Mouse (Mus musculus): ENCODE results near the gene B830017H08Rik. TPM values are rescaled to one million over a fixed set of nuclear protein-coding genes. Genes with fewer than 3 reads are reported as not detected.

B830017H08Rik gene
- not detected for total RNA-seq (2021)
- polyA plus RNA-seq (2012; rRNA removed): not detected in 2 replicates
- long read RNA-seq: 0 reads

- DNase-seq: no peak
These were observed at the start of gene B830017H08Rik for GRCm38 (mm10) chr16:17832821-17833220. Gene B830017H08Rik, plus strand, starts transcription at chr16:17833121.

- DNase-seq: no peak
These were observed 47.6 kb upstream of the B830017H08Rik start for GRCm38 (mm10) chr16:17785337-17785736.

- DNase-seq: no peak
These were observed 40.2 kb upstream of the B830017H08Rik start for GRCm38 (mm10) chr16:17792728-17793127.

- DNase-seq: no peak
These were observed 38.9 kb upstream of the B830017H08Rik start for GRCm38 (mm10) chr16:17794047-17794446.

GRCm38 (mm10) chr16:17795643-17796042 lies 37.3 kb upstream of the B830017H08Rik start:
- DNase-seq: no peak

GRCm38 (mm10) chr16:17796519-17796918 lies 36.4 kb upstream of the B830017H08Rik start:
- DNase-seq: no peak

- DNase-seq: peak; percentile 55
These were observed 35.7 kb upstream of the B830017H08Rik start, which contains the start of gene Scarf2 for GRCm38 (mm10) chr16:17796971-17797811. Gene Scarf2, plus strand, starts transcription at chr16:17797282.

GRCm38 (mm10) chr16:17797812-17798311 lies 35.1 kb upstream of the B830017H08Rik start:
- peak; percentile 25 for DNase-seq

- DNase-seq: peak; percentile 42
These were observed 34.4 kb upstream of the B830017H08Rik start for GRCm38 (mm10) chr16:17798321-17799180.

GRCm38 (mm10) chr16:17799584-17799983 lies 33.3 kb upstream of the B830017H08Rik start:
- DNase-seq: no peak

GRCm38 (mm10) chr16:17801777-17802455 lies 31.0 kb upstream of the B830017H08Rik start:
- DNase-seq: no peak

- DNase-seq: no peak
These were observed 30.5 kb upstream of the B830017H08Rik start for GRCm38 (mm10) chr16:17802456-17802838.

GRCm38 (mm10) chr16:17802839-17803674 lies 29.9 kb upstream of the B830017H08Rik start:
- peak; percentile 79 for DNase-seq

- DNase-seq: no peak
These were observed 29.1 kb upstream of the B830017H08Rik start for GRCm38 (mm10) chr16:17803675-17804448.

GRCm38 (mm10) chr16:17804449-17804912 lies 28.4 kb upstream of the B830017H08Rik start:
- peak; percentile 65 for DNase-seq

GRCm38 (mm10) chr16:17804982-17805381 lies 27.9 kb upstream of the B830017H08Rik start:
- DNase-seq: no peak

- no peak for DNase-seq
These were observed 26.2 kb upstream of the B830017H08Rik start for GRCm38 (mm10) chr16:17806581-17807191.

GRCm38 (mm10) chr16:17807192-17808009 lies 25.5 kb upstream of the B830017H08Rik start:
- peak; percentile 95 for DNase-seq

GRCm38 (mm10) chr16:17809125-17809524 lies 23.8 kb upstream of the B830017H08Rik start:
- no peak for DNase-seq
